Mouse (Mus musculus): ENCODE measurements at regions not wholly inside any gene's neighbourhood (a gene's known extent, or its start where the extent isn't known, plus 50 kb on each side); places are given as distances from the start of the nearest gene placed in this dataset.

GRCm38 (mm10) chr1:66099562-66100444 lies 75.3 kb upstream of the Map2 start:
- no peak for DNase-seq (ENCODE audit: low spot score in 2 of 2)

DNA sequence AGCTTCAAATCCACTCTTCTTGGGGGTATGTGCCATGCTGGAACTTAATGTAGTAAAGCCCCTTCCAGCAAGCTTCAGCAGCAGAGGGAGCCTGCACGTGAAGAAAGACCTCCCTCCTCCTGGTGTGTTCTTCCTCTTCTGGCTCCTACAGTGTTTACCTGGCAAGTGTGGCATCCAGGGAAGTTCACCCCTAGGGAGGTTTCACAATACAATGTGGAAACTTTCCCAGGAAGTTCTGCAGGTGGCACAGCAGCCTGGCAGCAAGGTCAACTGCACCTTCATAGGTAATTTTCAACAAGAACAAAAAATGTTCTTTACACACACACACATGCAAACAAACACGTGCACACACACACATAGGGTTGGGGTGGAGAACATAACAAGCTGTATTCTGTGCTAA lies 73.7 kb upstream of the Map2 start:
- no peak for DNase-seq (ENCODE audit: low spot score in 2 of 2)

DNA sequence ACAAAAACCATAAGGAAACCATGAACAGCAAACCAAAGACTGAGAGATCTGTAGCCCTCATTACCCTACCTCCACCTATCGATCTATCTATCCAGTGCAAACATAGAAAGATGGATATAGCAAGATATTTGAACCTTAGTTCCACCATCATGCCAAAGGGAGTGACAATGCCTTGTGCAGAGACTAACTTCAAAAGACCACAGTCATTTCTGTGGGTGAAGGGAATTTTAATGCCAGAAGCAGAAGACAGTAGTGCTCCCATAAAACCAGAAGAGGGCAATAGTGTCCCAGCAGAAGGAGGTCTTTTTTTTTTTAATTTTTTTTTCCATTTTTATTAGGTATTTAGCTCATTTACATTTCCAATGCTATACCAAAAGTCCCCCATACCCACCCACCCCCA lies 70.6 kb upstream of the Map2 start:
- no peak for DNase-seq (ENCODE audit: low spot score in 2 of 2)

GRCm38 (mm10) chr1:66105206-66105605 lies 69.9 kb upstream of the Map2 start:
- DNase-seq (ENCODE audit: low spot score in 2 of 2): no peak

GRCm38 (mm10) chr1:66108051-66108450 lies 67.0 kb upstream of the Map2 start:
- DNase-seq (ENCODE audit: low spot score in 2 of 2): no peak

DNA sequence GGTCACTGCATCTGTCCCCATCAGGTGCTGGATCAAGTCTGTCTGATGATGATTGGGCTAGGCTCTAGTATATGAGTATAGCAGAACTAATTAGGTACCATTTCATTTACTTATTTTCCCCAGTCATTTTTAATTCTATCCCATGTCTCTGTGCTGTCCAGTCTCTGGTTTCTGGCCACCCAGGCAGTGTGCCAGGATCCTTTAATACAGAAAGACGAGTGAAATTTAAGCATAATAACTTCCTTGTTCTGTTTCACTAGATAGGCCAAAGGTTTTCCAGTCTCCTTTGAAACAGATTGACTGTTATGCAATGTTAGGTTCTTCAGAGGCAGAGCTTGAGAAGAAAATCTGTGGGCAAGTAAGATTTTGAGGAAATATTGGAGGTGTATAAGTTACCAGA lies 61.2 kb upstream of the Map2 start:
- DNase-seq (ENCODE audit: low spot score in 2 of 2): peak in 1 of 2 experiments; percentile 14

DNA sequence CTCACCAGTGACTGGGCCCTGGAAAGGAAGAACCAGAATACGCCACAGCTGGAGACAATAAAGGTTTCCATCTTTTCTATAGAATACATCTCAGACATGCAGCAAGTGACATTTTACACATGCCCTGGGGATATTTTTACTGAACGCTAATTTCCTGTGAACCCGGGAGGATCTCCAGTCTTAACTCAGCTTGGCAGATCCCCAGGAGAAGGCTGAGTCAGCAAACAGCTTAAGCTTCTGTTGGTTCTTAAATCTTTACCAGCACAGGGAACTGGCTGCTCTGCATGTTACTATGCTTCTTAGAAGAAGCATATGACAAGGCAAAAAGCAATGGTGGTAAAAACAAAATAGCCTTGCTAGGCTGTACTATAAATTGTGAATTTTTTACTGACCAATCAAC lies 59.7 kb upstream of the Map2 start:
- no peak for DNase-seq (ENCODE audit: low spot score in 2 of 2)

All from urinary bladder, postnatal 36 days (tissue).